Mouse (Mus musculus) CD8-positive naive resting alpha-beta T cell, adult 2 months (primary cell): ENCODE data around the gene Tmem131l.

Experiments used
- DNase-seq, 2 experiments: peaks; one replicate each; pipeline ENCODE4 v3.0.0; 2022; ENCODE audit warnings: low read depth in 2 of 2, low spot score in 2 of 2

Tmem131l gene

DNA sequence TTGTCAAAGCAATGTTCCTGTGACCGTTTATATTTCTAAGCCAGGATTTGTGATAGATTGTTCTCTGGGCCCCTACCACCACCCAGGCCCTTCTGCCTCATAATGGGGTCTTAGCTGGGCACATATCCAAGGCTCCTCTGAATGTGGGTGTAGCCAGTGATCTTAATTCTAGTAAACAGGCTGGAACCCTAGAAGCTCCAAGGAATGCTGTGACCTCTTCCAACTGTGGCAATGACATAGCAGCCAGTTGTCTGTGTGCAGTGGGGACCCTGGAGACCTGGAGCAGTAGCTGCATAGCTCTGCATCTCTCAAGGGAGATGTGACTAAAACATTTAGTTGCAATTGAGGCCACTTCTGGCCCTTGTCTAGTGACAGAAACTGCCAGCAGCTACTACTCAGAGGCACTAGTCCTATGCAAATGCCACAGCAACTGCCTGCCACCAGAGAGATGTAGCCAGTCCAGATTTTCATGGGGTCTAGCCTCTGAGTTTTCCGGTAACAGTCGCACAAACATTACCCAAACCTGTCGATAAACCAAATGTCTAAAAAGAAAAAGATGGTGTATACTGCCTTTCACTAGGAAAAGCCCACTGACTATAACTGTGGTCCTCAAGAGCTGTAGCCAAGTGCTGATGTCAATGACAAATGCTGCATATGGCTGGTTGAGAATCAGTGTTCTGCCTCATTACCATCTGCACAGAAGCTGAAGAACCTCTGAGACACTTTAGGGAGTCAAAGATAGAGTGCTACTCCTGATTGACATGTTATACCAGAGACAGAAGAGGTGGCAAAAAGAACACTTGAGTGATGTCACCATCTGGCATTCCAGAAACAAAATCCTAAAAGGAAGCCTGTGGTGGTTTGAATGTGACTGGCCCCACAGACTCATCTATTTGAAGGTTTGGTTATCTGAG, 61.2 kb downstream of the Tmem131l start:
- DNase-seq: no peak

DNA sequence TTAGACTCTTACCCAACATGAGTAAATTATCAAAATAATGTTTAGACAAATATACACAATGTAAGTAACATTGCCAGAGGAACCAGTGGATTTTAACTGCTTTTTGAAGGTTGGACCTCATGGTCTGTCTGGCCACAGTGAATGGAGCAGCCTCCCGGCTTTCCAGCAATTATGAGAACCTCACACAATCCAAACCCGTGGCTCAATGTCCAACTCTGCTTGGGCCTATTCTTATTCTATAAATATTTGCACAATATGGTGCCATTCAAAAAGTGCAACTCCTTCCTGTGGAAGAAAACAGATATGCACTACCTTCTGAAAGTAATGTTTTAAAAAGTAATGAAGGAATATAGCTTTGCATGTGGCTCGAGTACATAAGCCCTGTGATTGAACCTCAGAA, 62.2 kb downstream of the Tmem131l start:
- no peak for DNase-seq

DNA sequence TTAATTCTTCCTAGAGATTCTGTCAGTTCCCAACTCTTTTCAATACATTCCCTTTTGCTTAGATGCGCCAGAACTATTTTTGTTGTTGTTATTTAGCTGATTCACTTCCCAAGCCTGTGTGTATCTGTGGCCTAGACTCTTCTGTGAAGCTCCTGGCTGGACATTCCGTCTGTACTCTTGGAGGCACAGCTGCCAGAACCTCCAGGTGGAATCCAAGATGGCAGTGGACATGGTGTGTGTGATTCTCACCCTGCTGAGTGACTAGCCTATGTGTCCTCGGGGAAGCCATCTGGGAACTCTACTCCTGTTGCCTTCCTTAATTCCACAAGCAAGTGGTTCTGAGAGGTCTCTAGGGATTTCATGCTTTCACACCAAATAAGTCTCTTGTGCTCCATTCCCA, 63.8 kb downstream of the Tmem131l start:
- DNase-seq: no peak

DNA sequence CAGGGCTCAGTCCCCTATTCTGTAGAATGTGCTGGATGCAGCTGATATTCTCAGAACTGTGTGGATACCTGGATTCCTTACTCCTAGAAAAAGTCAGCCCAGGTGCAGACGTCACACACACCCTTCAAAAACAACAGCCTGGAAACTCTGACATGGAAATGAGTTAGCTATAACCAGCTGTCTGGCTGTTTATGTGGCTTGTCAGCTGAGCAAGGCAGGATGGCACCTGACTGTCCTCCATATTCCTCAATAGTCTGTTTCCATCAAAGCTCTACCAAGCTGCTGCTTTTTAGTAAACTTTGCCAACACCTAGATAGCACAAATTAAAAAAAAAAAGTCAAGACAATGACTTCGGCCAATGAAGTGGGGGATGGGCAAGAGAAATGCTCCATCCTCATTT, 66.6 kb downstream of the Tmem131l start:
- no peak for DNase-seq

DNA sequence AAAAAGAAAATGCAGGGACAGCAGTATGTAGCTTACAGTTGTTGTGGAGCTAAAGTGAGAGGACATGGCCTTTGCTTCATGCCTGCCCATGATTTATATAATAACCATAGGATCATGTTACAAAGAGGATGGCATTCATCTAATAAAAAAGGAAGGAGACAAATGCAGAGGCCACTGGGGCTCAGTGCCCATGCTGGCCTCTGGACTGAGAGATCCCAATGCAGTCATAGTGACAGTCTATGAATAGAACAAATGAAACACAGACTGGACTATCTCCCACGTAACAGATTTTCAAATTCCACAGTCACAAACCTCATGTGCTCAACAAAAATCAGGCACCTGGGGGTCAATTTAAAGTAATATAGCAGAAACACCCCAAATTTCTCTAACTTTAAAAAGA, 69.3 kb downstream of the Tmem131l start:
- DNase-seq: no peak

DNA sequence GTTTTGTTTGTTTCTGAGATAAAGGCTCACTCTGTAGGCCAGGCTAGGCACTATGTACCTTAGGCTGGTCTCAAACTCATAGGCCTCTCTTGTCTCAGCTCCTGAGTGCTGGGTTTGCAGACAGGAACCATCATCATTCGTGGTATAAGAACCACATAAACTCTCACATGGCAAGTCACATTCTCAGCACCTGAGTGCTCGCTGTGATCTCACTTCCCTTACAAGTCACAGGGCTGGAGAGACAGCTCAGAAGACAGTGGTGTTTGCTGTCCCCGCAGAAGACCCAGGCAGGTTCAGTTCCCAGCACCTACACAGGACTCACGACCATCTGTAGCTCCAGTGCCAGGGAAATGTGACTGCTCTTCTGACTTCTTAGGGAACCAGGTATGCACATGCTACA, 70.9 kb downstream of the Tmem131l start:
- no peak for DNase-seq

DNA sequence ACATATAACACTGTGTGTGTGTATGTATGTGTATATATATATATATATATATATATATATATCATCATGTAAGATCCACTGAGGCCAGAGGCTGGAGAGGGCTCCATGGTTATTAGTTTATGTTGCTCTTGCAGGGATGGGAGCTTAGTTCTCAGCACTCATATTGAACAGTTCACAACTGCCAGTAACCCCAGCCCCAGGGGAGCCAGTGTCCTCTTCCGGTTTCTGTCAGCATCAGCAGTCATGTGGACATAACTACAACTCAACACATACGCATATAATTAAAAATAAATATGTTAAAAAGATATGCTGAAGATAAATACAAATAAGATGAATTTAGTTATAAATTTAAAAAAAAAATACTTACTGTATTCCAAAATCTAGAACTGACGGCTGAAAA, 72.2 kb downstream of the Tmem131l start:
- DNase-seq: no peak

DNA sequence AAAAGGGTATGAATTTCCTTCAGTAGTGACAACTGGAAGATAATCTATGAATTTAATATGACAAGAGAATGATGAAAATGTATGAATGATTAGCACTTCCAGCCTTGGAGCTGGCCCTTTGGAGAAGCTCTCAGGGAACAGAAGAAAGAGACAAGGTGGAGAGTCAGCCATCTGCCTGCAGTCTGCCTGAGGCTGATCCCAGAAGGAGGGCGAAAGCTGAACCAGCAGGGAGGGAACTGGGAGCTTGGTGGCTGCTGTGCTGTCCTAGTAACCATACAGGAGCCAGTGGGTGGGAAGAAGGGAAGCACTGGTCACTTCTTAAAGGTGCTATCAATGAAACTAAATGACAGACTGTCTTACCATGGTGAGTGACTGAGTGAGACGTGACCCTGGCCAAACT, 74.6 kb downstream of the Tmem131l start:
- DNase-seq: no peak

DNA sequence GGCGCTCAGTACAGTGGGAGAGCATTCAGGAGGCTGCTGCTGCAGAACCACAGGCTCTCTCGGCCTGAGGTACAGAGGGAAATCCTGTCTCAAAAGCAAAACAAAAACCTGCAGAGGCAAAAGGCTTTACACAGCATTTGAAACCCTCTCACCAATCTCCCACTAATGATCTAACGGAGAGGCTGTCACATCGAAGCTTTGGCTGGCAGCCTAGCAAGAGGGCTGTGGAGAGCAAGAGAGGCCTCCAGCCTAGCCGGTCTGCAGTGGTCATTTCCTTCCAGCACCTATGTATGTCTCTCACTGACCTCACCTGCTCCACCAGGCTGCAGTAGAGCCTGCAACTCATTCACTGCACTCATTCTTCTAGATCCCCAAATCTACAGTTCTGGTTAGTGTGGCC, 76.3 kb downstream of the Tmem131l start:
- no peak for DNase-seq

DNA sequence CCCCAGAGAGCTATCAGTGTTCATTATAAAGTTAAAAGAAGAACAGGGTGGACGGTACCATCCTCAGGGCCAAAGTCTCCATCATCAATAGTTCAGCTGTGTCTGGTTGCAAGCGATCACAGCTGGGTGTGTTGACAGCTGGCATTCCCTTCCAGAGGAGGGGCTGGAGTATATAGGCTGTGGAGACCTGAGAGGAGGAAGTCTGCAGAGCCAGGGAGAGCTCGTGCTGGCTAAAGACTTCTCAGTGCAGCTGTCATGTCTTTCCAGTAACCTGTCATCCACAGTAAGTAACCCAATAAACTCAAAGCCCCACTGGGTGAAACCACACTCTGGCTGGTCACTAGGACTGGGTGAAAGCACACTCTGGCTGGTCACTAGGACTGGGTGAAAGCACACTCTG, 77.4 kb downstream of the Tmem131l start:
- no peak for DNase-seq

DNA sequence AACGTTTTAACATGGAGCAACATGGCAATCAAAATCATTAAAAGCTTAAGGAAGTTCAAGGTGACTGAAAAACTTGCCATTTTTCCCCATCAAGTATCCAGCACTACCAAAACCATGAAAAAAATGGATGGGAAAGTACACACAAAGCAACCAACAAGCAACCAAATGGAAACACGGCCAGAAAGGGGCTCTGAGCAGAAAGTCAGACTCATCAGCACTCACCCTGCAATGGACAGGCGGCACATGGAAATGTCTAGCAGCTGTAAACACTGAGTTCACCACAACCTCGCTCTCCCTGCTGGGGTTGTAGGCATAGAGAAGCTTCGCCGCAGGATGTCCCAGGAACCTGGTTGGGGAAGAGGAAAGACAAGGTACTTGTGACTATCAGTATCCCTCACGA, 77.9 kb downstream of the Tmem131l start:
- DNase-seq: no peak

DNA sequence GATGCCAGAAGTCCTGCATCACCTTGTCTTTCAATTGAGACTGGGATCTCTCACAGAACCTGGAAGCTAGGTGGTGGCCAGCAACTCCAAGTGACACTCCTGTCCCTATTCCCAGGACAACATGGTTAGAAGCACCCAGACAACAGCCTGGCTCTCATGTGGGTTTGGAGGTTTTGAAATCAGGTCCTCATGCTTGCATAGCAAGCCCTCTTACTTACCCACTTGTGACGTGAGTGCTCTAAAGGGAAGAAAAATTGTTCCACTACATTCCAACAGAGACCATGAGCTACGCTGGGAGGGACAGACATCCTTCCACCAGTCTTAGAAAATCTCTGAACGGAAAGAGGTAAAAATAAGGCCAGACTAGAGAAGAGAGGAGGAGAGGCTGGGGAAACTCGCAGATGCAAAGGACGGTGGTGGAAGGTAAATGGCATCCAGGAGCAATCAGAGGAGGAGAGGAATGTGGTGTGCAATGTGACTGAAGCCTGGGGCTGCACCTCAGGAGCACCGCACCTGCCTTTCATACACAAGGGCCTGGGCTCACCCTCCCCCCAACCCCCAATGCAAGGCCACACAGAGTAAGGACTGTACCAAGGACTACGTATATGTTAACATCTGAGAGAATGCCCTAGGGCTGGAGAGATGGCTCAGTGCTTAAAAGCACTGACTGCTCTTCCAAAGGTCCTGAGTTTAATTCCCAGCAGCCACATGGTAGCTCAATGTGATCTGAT, 80.9 kb downstream of the Tmem131l start:
- DNase-seq: no peak

DNA sequence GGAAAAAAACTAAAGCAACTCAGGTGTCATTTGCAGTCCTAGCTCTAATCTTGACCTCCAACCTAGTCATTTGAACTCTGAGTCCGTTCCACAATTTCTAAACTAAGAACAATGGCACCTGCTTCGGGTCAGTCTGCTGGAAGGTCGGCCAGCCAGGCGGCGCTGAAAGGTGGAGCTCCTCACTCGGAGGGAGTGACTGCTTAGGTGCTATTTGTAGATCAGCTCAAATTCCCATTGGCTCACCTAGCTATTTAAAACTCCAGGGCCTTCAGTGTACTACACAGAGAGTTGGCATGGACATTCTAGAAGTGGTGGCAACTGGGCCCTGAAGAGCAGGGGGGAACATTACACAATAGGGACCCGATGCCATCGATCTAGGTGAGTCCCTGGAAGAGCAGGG, 86.1 kb downstream of the Tmem131l start:
- DNase-seq: no peak

DNA sequence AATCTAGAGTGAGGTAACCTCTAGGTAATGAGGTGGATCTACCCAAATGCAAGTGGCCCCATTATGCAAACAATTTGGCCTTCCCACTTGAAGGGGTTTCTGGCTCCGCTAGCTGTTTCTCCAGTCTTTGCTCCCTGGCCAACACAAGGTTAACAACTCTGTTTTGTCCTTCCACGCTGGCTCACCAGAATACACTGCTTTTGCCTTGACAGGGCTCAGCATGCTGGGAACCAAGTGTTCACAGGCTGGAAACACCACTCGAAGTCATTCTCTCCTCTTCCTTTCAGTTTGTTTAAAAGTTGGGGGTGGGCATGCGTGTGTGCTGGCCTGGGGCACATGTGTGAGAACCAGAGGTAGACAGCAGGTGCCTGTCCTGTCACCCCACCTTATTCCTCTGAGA, 91.2 kb downstream of the Tmem131l start:
- no peak for DNase-seq

DNA sequence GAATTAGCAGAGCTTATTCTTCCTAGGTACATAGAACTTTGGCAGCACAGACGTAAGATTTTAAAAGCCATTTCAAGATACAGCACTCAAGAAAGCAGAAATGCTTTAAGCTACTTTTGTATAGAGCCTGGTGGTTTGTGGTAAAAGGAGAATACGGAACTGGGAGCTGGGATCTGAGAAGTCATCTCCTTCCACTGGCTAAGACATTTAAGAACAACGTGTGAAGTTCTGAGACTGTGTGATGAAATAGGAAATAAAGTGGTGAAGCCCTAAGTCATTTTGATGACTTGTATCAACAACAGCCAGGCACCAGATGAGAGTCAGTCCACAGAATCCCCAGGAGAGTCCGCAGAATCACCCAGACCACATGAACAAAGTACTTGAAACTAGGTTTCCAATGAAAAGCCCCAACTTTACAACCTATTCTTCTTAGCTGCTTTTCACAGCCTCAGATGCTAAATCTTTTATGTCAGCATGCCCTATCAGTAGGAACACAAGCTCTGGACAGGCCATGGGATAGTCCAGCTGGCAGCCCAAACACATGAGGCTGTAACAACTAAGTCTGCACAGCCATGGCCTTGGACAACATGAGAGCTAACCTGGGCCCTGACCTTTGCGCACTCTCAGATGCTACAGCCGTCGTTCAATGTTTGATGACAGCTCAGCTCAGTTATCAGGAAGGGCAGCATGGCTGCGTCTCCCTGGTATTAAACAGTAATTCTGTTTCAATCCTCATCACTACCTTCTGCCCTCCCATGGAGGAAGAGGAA, 92.3 kb downstream of the Tmem131l start:
- no peak for DNase-seq

DNA sequence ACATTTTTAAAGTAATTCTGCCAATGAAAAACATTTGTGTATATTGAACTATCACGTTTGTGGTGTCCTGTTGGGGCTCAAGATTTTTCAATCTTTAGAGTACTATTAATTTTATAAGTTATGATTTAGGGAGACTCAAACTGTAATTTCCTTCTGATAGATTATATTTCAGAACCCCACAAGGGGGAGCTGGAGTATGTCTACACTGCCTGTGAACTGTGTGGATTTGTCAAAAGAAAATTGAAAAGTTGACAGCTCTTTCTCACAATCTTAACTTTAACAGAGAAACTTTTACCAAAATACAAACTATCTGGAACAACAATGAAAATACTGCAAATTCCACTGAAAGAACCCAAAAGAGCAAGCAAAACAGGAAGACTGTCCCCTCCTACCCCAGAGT, 93.1 kb downstream of the Tmem131l start:
- peak in 1 of 2 experiments; percentile 23 for DNase-seq

DNA sequence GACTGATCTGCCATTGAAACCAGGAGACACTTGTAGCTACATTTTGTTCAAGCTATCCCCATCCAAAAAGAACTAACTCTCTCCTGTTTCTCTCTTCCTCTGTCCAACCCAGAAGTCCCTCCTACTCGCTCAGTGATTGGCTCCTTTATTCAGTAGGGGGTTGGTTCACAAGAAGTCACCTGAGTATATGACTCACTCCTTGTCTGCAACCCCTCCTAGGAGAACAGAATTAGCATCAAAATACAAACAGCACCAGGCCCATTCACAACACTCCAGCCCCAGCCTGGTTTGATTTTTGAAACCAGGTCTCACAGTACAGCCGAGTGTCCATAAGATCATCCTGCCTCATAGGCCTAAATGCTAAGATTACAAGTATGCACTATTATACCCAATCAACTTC, 96.3 kb downstream of the Tmem131l start:
- no peak for DNase-seq

DNA sequence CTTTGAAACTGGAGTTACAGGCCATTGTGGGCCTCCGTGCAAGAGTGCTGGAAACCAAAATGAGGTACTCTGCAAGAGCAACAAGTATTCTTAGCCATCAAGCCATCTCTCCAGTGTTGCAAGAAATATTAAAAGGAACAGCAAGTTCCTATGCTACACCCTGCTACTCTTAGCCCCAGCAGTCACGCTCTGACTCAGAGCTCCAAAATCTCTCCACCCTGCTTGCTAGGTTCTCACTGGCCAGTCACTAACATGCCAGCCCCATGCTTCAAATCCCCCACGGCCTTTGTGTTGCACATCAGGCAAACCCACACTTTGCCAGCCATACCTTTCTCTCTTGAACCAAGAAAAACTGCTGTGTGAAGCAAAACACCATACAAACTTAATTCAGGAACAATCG, 96.8 kb downstream of the Tmem131l start:
- no peak for DNase-seq

DNA sequence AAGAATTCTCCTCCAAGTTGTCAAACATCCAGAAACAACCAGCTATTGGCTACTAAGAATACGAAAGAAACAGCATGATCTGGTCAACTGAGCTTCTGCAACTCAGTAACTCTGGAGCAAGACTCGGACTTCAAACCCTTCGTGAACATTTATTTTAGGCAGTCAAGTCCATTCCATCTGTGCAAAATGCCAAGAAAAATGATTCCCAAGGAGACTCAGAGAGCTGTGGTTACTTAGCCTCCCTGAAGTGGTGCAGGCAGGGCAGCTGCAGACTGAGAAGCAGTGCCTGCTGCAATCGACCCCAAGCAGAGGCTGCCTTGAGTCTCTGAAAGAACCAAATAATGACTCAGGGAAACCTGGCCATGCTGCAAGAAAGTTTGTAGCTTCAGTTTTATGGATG, 98.1 kb downstream of the Tmem131l start:
- DNase-seq: no peak

DNA sequence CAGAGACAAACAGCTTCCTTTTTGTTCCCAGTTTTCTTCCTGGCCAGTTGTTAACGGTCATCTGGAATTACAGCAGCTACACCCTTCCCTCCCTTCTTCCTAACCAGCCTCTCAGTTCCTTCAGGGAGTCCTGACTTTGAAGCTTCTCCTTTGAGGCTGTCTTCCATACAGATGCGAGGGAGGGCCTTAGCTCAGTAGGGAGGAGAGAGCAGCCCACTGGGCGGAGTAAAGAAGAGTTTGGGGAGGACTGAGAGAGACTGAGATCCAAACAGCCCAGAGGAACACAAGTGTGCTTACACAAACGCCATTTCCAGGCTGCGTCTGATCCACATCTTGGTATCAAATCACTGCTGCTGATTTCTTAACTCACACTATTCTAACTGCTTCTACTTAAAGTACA, 101.1 kb downstream of the Tmem131l start:
- no peak for DNase-seq

DNA sequence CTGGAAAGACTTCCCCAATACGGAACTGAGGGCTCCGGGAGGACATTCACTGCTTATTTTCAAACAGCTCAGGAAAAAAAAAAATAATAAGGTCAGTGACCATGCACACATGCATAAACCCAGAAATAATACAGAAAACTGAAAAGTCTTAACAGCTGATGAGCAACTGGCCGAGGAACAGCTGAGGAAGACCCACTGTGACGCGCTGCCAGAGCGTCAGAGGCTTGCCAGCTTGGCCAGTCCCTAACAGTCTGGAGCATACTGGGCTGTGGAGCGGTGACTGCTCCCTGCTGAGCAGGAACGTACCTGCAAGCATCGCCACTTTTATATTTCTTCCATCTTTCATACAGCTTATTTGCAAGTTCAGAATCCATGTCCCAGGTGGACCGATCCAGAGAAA, 105.5 kb downstream of the Tmem131l start:
- DNase-seq: no peak
